Mouse (Mus musculus) effector memory CD4-positive, alpha-beta T cell, adult 5 months (primary cell): ENCODE measurements around the gene Map2k3. TPM values are rescaled to one million over a fixed set of nuclear protein-coding genes. Genes with fewer than 3 reads are reported as not detected.

Experiments used
- polyA plus RNA-seq: library from polyadenylated mRNA; unstranded; fragments of 100-300 nt; shearing (Covaris generic); gene quantifications from one replicate; pipeline ENCODE4 v1.2.1, GENCODE M21; 2017

Map2k3 gene
- 171 TPM for polyA plus RNA-seq

GRCm38 (mm10) chr11:60931869-60932481, at the start of gene Map2k3:
TSS of gene Map2k3 (plus strand) at chr11:60932033.

GRCm38 (mm10) chr11:60914491-60914890, 17.3 kb upstream of the Map2k3 start, which contains the start of gene Natd1:
TSS of gene Natd1 (minus strand) at chr11:60914750.

Other genes starting within 250 kb of the Map2k3 start
- gene Llgl1, start 232.3 kb upstream of the Map2k3 start, polyA plus RNA-seq = 30.8 TPM
- gene Flii, start 204.8 kb upstream of the Map2k3 start, polyA plus RNA-seq = 150 TPM
- 12.4 TPM for gene Mief2, start 203.6 kb upstream of the Map2k3 start, polyA plus RNA-seq
- gene Top3a, start 154.7 kb upstream of the Map2k3 start, polyA plus RNA-seq = 17.7 TPM
- 12.6 TPM for gene Smcr8, start 154.5 kb upstream of the Map2k3 start, polyA plus RNA-seq
- 5.4 TPM for gene Shmt1, start 120.3 kb upstream of the Map2k3 start, polyA plus RNA-seq
- gene Dhrs7b, start 101.4 kb upstream of the Map2k3 start, polyA plus RNA-seq = 15.5 TPM
- 43.5 TPM for gene Tmem11, start 52.8 kb upstream of the Map2k3 start, polyA plus RNA-seq
- gene Natd1, start 17.3 kb upstream of the Map2k3 start, polyA plus RNA-seq = 5.1 TPM
- gene Kcnj12, start 90.5 kb downstream of the Map2k3 start, polyA plus RNA-seq = not detected
- 25.0 TPM for gene Tnfrsf13b, start 194.7 kb downstream of the Map2k3 start, polyA plus RNA-seq
- gene Usp22, start 243.0 kb downstream of the Map2k3 start, polyA plus RNA-seq = 76.3 TPM